Mouse (Mus musculus) stomach, postnatal 0 days (tissue): ENCODE data around the gene Tmem56. TPM values are rescaled to one million over a fixed set of nuclear protein-coding genes. Genes with fewer than 3 reads are reported as not detected.

Source experiments
- ATAC-seq: fragments of 200-750 bp; cut with Nextera tagmentation; 2 replicates; pipeline ENCODE4 v1.8.0; 2017; ENCODE audit not compliant: low FRiP score, low TSS enrichment
- DNase-seq: peaks from one replicate; pipeline ENCODE4 v3.0.0-alpha.2; 2016; ENCODE audit warnings: low spot score
- H3K27ac ChIP-seq: fragments of 300-500 bp; sonication (generic); replicated peaks from 2 replicates; pipeline ENCODE4 v1.5.1; 2014; ENCODE audit warnings: mild to moderate bottlenecking, control low read depth
- H3K27me3 ChIP-seq: fragments of 300-500 bp; sonication (generic); 2 replicates; pipeline ENCODE4 v1.6.1; 2014; ENCODE audit warnings: low read length; ENCODE audit not compliant: control insufficient read depth, insufficient read depth
- H3K36me3 ChIP-seq: fragments of 300-500 bp; sonication (generic); 2 replicates; pipeline ENCODE4 v1.6.1; 2014; ENCODE audit warnings: low read length, mixed read lengths; ENCODE audit not compliant: control insufficient read depth, insufficient read depth
- H3K4me1 ChIP-seq: fragments of 300-500 bp; sonication (generic); replicated peaks from 2 replicates; pipeline ENCODE4 v1.6.1; 2014; ENCODE audit warnings: antibody characterized with exemption; ENCODE audit not compliant: control insufficient read depth, insufficient read depth
- H3K4me2 ChIP-seq: fragments of 300-500 bp; sonication (generic); replicated peaks from 2 replicates; pipeline ENCODE4 v1.6.1; 2014; ENCODE audit warnings: low read depth, mild to moderate bottlenecking, control low read depth, moderate library complexity
- H3K4me3 ChIP-seq: fragments of 300-500 bp; sonication (generic); 2 replicates; pipeline ENCODE4 v1.5.1; 2014; ENCODE audit warnings: low read depth, low read length, control low read depth
- H3K9ac ChIP-seq: fragments of 300-500 bp; sonication (generic); 2 replicates; pipeline ENCODE4 v1.6.1; 2014; ENCODE audit warnings: mild to moderate bottlenecking, low read length, control low read depth, mixed read lengths
- H3K9me3 ChIP-seq: fragments of 300-500 bp; sonication (generic); 2 replicates; pipeline ENCODE4 v1.6.1; 2016; ENCODE audit warnings: low read length; ENCODE audit not compliant: control insufficient read depth
- CTCF ChIP-seq: IDR thresholded peaks from 2 replicates; pipeline ENCODE4 v1.5.1; 2016; ENCODE audit warnings: antibody characterized with exemption, low read depth, mild to moderate bottlenecking, moderate library complexity
- EP300 ChIP-seq: optimal IDR thresholded peaks from 2 replicates; pipeline ENCODE3; 2016; ENCODE audit warnings: antibody characterized with exemption
- WGBS: fragments of 180-500 bp; shearing (Covaris S2); extraction: QIAGEN DNeasy Blood & Tissue Kit; methylation state at CpG from one replicate; pipeline ENCODE4 v1.1.7; 2014; 5-methylcytosine and 5-hydroxymethylcytosine counted together
- polyA plus RNA-seq: library from polyadenylated mRNA; unstranded; fragments of >200 nt; fragmentation: Nextera tagmentation; extraction: Ambion mirVana; gene quantifications from 2 replicates; pipeline ENCODE4 v1.2.1, GENCODE M21; 2015

The Tmem56 gene
- polyA plus RNA-seq, 1 experiment from 2014 or later, result 2.6 TPM

- under 1% methylated on average over 48 of the region's 97 CpGs for WGBS
- peak overlapping the region; percentile 98 for H3K4me2 ChIP-seq
Observed at GRCm38 (mm10) chr3:121262521-121263204, 20.2 kb downstream of the Tmem56 start.

GRCm38 (mm10) chr3:121261939-121262520 lies 20.9 kb downstream of the Tmem56 start:
- TF ChIP-seq EP300 (no peak), CTCF (no peak)
- ATAC-seq (no peak), DNase-seq (no peak)
- peak overlapping the region; percentile 98 for H3K4me2 ChIP-seq
- H3K27ac ChIP-seq, result peak overlapping the region; percentile 85
- H3K9me3 ChIP-seq, result no peaks in the 10 kb centered on the region
- peak overlapping the region; percentile 68 for H3K9ac ChIP-seq
- H3K4me1 ChIP-seq, result no peaks in the 10 kb centered on the region; the same call in 1 of the 2 replicates
- peak overlapping the region; percentile 69 for H3K4me3 ChIP-seq
- WGBS, result 23% methylated on average over 10 of the region's 21 CpGs
- H3K27me3 ChIP-seq, result no peaks in the 10 kb centered on the region; the same call in 1 of the 2 replicates
- no peaks in the 10 kb centered on the region for H3K36me3 ChIP-seq

More at GRCm38 (mm10) chr3:121262521-121263204, 20.2 kb downstream of the Tmem56 start:
- ATAC-seq, result peak; percentile 92
- peaks cover 3% of the 10 kb centered on the region; the same call in 1 of the 2 replicates for H3K27me3 ChIP-seq
- peak overlapping the region; percentile 85 for H3K27ac ChIP-seq
- no peaks in the 10 kb centered on the region; the same call in 1 of the 2 replicates for H3K4me1 ChIP-seq
- no peak for TF ChIP-seq EP300
- no peak for TF ChIP-seq CTCF
- DNase-seq, result peak; percentile 81
- H3K36me3 ChIP-seq, result no peaks in the 10 kb centered on the region
- H3K9me3 ChIP-seq, result no peaks in the 10 kb centered on the region
- peak overlapping the region; percentile 69 for H3K4me3 ChIP-seq
- H3K9ac ChIP-seq, result peak overlapping the region; percentile 68

- Histone ChIP-seq H3K4me1 (no peaks in the 10 kb centered on the region; the same call in 1 of the 2 replicates), H3K27ac (no peak overlapping the region), H3K4me2 (no peak overlapping the region), H3K27me3 (no peaks in the 10 kb centered on the region; the same call in 1 of the 2 replicates), H3K4me3 (no peak overlapping the region), H3K36me3 (no peaks in the 10 kb centered on the region), H3K9ac (no peak overlapping the region), H3K9me3 (no peaks in the 10 kb centered on the region)
- 87% methylated on average over 7 of the region's 7 CpGs for WGBS
- DNase-seq (no peak), ATAC-seq (no peak)
- TF ChIP-seq EP300 (no peak), CTCF (no peak)
Observed at GRCm38 (mm10) chr3:121261251-121261650, 21.6 kb downstream of the Tmem56 start.

GRCm38 (mm10) chr3:121260831-121261230 lies 22.1 kb downstream of the Tmem56 start:
- H3K27ac ChIP-seq, result no peak overlapping the region
- H3K9ac ChIP-seq, result no peak overlapping the region
- no peak for ATAC-seq
- H3K4me2 ChIP-seq, result no peak overlapping the region
- no peaks in the 10 kb centered on the region for H3K9me3 ChIP-seq
- H3K27me3 ChIP-seq, result no peaks in the 10 kb centered on the region; the same call in 1 of the 2 replicates
- no peak for DNase-seq
- WGBS, result 75% methylated on average over 1 of the region's 1 CpGs
- H3K4me1 ChIP-seq, result no peaks in the 10 kb centered on the region; the same call in 1 of the 2 replicates
- TF ChIP-seq EP300 (no peak), CTCF (no peak)
- H3K36me3 ChIP-seq, result no peaks in the 10 kb centered on the region
- no peak overlapping the region for H3K4me3 ChIP-seq

GRCm38 (mm10) chr3:121260041-121260440 lies 22.9 kb downstream of the Tmem56 start:
- 85% methylated on average over 7 of the region's 7 CpGs for WGBS
- H3K4me2 ChIP-seq, result no peak overlapping the region
- no peaks in the 10 kb centered on the region for H3K9me3 ChIP-seq
- H3K4me1 ChIP-seq, result no peaks in the 10 kb centered on the region; the same call in 1 of the 2 replicates
- ATAC-seq, result no peak
- no peak for TF ChIP-seq CTCF
- TF ChIP-seq EP300, result no peak
- no peak for DNase-seq
- no peak overlapping the region for H3K27ac ChIP-seq
- H3K36me3 ChIP-seq, result no peaks in the 10 kb centered on the region
- no peaks in the 10 kb centered on the region; the same call in 1 of the 2 replicates for H3K27me3 ChIP-seq
- no peak overlapping the region for H3K9ac ChIP-seq
- H3K4me3 ChIP-seq, result no peak overlapping the region
